Comparison of ENCODE assay signal across 7 mouse cellular contexts in the genomic region with DNA sequence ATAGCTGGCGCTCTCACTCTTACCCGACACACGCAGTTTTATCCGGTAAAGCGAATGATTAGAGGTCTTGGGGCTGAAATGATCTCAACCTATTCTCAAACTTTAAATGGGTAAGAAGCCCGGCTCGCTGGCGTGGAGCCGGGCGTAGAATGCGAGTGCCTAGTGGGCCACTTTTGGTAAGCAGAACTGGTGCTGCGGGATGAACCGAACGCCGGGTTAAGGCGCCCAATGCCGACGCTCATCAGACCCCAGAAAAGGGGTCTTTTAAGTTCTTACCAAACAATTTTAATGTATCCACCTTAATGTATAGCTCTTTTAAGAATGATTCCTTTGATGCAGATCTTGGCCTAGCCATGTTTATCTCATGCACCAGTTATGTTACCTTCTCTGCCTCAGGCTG.
DNase-seq lines count a peak whose midpoint lies in the region; ATAC-seq and TF ChIP-seq lines count a peak whose summit lies in the region.

No protein-coding gene starts in this region.

- H3K9ac ChIP-seq in heart, postnatal 0 days (replicated peaks; ENCODE audit: low read depth, low read length), result no peak overlapping the region
- H3K9ac ChIP-seq in liver, embryonic 13.5 days, result no peak overlapping the region

- no peak for TF ChIP-seq EP300 in heart, postnatal 0 days (IDR thresholded peaks at IDR 0.05; ENCODE audit: low read depth)

- WGBS in heart, postnatal 0 days, result 91% methylated on average over 18 of the region's 18 CpGs
- WGBS in liver, embryonic 13.5 days (ENCODE audit: insufficient replicate concordance), result 92% methylated on average over 18 of the region's 18 CpGs

- DNase-seq in layer of hippocampus, adult 11-12 months (ENCODE audit: low spot score), result peak; percentile 46
- DNase-seq in layer of hippocampus, adult 9-11 months, result no peak
- peak; percentile 71 to 78 for DNase-seq in frontal cortex, postnatal 36 days (ENCODE audit: low spot score in 2 of 2)
- DNase-seq in heart, postnatal 0 days (ENCODE audit: low spot score), result no peak
- DNase-seq in liver, embryonic 13.5 days, result peak; percentile 46
- peak; percentile 76 for DNase-seq in right cerebral cortex, postnatal 25 days

- no peaks in the 10 kb centered on the region; the same call in 1 of the 2 replicates for H3K4me1 ChIP-seq in heart, postnatal 0 days (ENCODE audit: control insufficient read depth, insufficient read depth)
- H3K4me1 ChIP-seq in liver, embryonic 13.5 days (replicated peaks), result no peaks in the 10 kb centered on the region

- no peaks in the 10 kb centered on the region for H3K36me3 ChIP-seq in heart, postnatal 0 days (replicated peaks; ENCODE audit: control insufficient read depth, insufficient read depth, low read length)
- no peaks in the 10 kb centered on the region for H3K36me3 ChIP-seq in liver, embryonic 13.5 days

- ATAC-seq in heart, postnatal 0 days (ENCODE audit: insufficient read depth, low read depth), result peak; percentile 78
- peak; percentile 80 for ATAC-seq in liver, embryonic 13.5 days (ENCODE audit: low read depth)
- ATAC-seq in CD4-positive, CD25-positive, alpha-beta regulatory T cell, adult 4 months, result no peak

- H3K27me3 ChIP-seq in heart, postnatal 0 days (ENCODE audit: control insufficient read depth, insufficient read depth, low read length), result no peaks in the 10 kb centered on the region
- H3K27me3 ChIP-seq in liver, embryonic 13.5 days, result no peaks in the 10 kb centered on the region

- no peak overlapping the region for H3K27ac ChIP-seq in heart, postnatal 0 days (ENCODE audit: low read depth)
- H3K27ac ChIP-seq in liver, embryonic 13.5 days, result no peak overlapping the region

- no peak for TF ChIP-seq CTCF in heart, postnatal 0 days (IDR thresholded peaks at IDR 0.05; ENCODE audit: low read depth)

- peaks cover 20% of the 10 kb centered on the region for H3K9me3 ChIP-seq in heart, postnatal 0 days (replicated peaks; ENCODE audit: control insufficient read depth, low read length)
- peaks cover 22% of the 10 kb centered on the region for H3K9me3 ChIP-seq in liver, embryonic 13.5 days (replicated peaks)

- H3K4me2 ChIP-seq in heart, postnatal 0 days (ENCODE audit: low read depth, low read length), result no peak overlapping the region
- no peak overlapping the region for H3K4me2 ChIP-seq in liver, embryonic 13.5 days

- no peak overlapping the region for H3K4me3 ChIP-seq in heart, postnatal 0 days (ENCODE audit: low read depth, low read length)
- no peak overlapping the region for H3K4me3 ChIP-seq in liver, embryonic 13.5 days (replicated peaks)

Comparison
In these comparisons a context has a peak if more than half of its experiments do, and no peak if none do; other contexts are left out.
1. DNase-seq: peak in layer of hippocampus, adult 11-12 months (single experiment), frontal cortex, postnatal 36 days (2 of 2), liver, embryonic 13.5 days (single experiment) and right cerebral cortex, postnatal 25 days (single experiment); none in layer of hippocampus, adult 9-11 months (single experiment) and heart, postnatal 0 days (single experiment).